Mouse (Mus musculus): ENCODE results near the gene Bicdl2.

DNA sequence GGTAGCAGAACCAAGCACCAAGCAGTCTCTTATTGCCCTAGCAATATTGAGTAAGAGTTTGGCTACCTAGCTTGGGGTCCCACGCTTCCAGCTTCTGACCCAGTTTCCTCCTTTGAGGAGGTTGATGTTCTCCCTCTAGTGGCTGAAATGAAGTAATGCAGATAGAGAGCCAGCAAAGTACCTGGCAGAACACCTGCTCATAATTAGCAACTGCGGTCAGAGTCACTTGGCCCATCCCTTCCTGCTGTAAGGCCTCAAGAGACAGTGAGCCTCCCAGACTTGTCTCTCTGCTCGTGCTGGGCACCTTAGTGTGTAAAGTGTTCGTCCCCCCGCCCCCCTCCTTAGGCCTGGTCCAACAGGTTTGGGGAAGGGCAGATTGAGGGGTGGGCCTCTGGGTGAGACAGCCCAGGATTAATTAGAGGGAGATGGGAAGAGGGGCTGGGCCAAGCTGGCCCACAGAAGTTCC is 4.3 kb downstream of the Bicdl2 start:
- TF ChIP-seq CTCF (IDR thresholded peaks at IDR 0.05; ENCODE audit: control insufficient read depth, insufficient read depth, insufficient read length) (no peak), CEBPB (IDR thresholded peaks at IDR 0.05; ENCODE audit: low read depth) (no peak), MAX (IDR thresholded peaks at IDR 0.05) (no peak), USF1 (IDR thresholded peaks at IDR 0.05; ENCODE audit: low read depth) (no peak), FOSL1 (IDR thresholded peaks at IDR 0.05; ENCODE audit: insufficient read depth, low read length, poor library complexity, severe bottlenecking) (no peak), MYOD1 (IDR thresholded peaks at IDR 0.05; ENCODE audit: control insufficient read depth, insufficient read length, low read depth) (no peak)
